Mouse (Mus musculus): Measurements from ENCODE around the gene Plce1.

- TF ChIP-seq CTCF (conservative IDR thresholded peaks at IDR 0.05; ENCODE audit: insufficient read depth, insufficient read length, low read depth, low read length) (no peak), POLR2A (IDR thresholded peaks at IDR 0.05; ENCODE audit: low read depth, low read length) (no peak)
Observed at GRCm38 (mm10) chr19:38608951-38609654, 128.2 kb downstream of the Plce1 start.

All from kidney, adult 2 months (tissue).